Mouse (Mus musculus): ENCODE measurements around the gene Gm11011. TPM values are rescaled to one million over a fixed set of nuclear protein-coding genes. Genes with fewer than 3 reads are reported as not detected.
"Not testable (repeated sequence)": the region's sequence is repeated elsewhere in the genome, so short reads cannot be mapped to it uniquely, and the experiment has no call there.

The Gm11011 gene
- not detected in 2 replicates for polyA plus RNA-seq (2015; fragmentation: Nextera tagmentation; extraction: Ambion mirVana)

DNA sequence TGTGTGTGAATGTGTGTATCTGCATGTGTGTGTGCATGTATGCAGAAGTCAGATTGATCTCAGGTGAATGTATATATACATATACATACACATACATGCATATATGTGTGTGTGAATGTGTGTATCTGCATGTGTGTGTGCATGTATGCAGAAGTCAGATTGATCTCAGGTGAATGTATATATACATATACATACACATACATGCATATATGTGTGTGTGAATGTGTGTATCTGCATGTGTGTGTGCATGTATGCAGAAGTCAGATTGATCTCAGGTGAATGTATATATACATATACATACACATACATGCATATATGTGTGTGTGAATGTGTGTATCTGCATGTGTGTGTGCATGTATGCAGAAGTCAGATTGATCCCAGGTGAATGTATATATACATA is at the start of gene Gm11011:
Gene Gm11011 (minus strand): TSS at position 101 of the 400 bp plus-strand sequence.
- H3K36me3 ChIP-seq; ATAC-seq (ENCODE audit: low FRiP score, low read depth): not testable (repeated sequence)

GRCm38 (mm10) chr2:169636414-169636813 is 48.9 kb upstream of the Gm11011 start:
- Histone ChIP-seq H3K4me2 (peak overlapping the region; percentile 93), H3K4me1 (replicated peaks) (peaks cover 46% of the 10 kb centered on the region), H3K9me3 (no peaks in the 10 kb centered on the region), H3K27ac (replicated peaks) (0 out of 2 replicates have a peak overlapping the region, but pooled peaks have one; percentile 25), H3K36me3 (no peaks in the 10 kb centered on the region), H3K27me3 (no peaks in the 10 kb centered on the region), H3K9ac (0 out of 2 replicates have a peak overlapping the region, but pooled peaks have one; percentile 0), H3K4me3 (peak overlapping the region; percentile 77)
- WGBS, result 44% methylated on average over 4 of the region's 4 CpGs
- no peak for ATAC-seq (ENCODE audit: low FRiP score, low read depth)

More for the DNA sequence above, at the start of gene Gm11011:
- not testable (repeated sequence) for H3K27ac ChIP-seq (replicated peaks); H3K4me3 ChIP-seq; H3K4me2 ChIP-seq; H3K4me1 ChIP-seq (replicated peaks); H3K9me3 ChIP-seq; H3K9ac ChIP-seq; H3K27me3 ChIP-seq

GRCm38 (mm10) chr2:169635428-169635827 is 47.9 kb upstream of the Gm11011 start:
- no peak for ATAC-seq (ENCODE audit: low FRiP score, low read depth)
- Histone ChIP-seq H3K4me3 (peak overlapping the region; percentile 77), H3K27me3 (no peaks in the 10 kb centered on the region), H3K9ac (peak overlapping the region; percentile 81), H3K4me1 (replicated peaks) (peaks cover 40% of the 10 kb centered on the region), H3K36me3 (no peaks in the 10 kb centered on the region), H3K9me3 (no peaks in the 10 kb centered on the region), H3K4me2 (peak overlapping the region; percentile 93), H3K27ac (replicated peaks) (peak overlapping the region; percentile 88)
- 20% methylated on average over 7 of the region's 7 CpGs for WGBS

DNA sequence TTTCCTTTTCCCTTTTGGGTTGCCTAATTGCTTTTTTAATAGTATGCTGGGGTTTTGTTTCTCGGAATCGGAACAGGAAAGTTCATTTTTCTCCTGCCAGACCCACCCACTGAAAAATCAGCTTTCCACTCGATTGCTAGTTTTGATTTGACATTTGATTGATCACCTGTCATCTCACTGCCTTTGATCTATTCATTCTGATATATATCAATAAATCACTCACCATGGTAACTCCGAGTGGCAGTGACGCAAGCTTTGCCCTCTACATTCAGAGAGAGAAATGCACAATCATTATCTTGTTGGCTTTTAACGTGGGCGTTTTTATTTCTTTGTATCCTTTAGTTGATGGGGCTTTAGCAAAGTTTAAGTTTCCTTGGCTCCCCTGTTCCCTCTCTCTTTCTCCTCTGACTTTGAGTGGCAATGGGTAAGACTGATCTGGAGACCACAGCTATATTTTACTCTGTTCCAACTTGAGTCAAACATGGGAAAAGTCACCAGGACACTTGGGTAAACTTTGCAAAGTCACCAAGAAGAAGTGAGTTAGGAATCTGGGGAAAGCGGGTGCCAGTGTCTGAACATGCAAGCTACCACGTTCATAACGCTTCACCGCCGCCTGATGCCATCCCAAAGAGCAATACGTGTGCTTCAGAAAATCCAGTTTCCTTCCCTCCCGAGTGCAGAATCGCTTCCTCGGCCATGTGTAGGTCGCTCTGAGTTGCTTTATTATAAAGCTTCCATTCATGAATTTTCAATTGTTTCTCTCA is 47.3 kb upstream of the Gm11011 start:
- ATAC-seq (ENCODE audit: low FRiP score, low read depth), result no peak
- no peaks in the 10 kb centered on the region for H3K27me3 ChIP-seq
- H3K36me3 ChIP-seq, result no peaks in the 10 kb centered on the region
- 18% methylated on average over 17 of the region's 17 CpGs for WGBS
- H3K27ac ChIP-seq (replicated peaks), result peak overlapping the region; percentile 88
- no peaks in the 10 kb centered on the region for H3K9me3 ChIP-seq
- peak overlapping the region; percentile 81 for H3K9ac ChIP-seq
- H3K4me2 ChIP-seq, result peak overlapping the region; percentile 93
- H3K4me3 ChIP-seq, result peak overlapping the region; percentile 77
- H3K4me1 ChIP-seq (replicated peaks), result peaks cover 36% of the 10 kb centered on the region

GRCm38 (mm10) chr2:169633491-169634289 is 46.1 kb upstream of the Gm11011 start:
- Histone ChIP-seq H3K9ac (peak overlapping the region; percentile 81), H3K27me3 (no peaks in the 10 kb centered on the region), H3K9me3 (no peaks in the 10 kb centered on the region), H3K4me2 (peak overlapping the region; percentile 93), H3K4me1 (replicated peaks) (peaks cover 36% of the 10 kb centered on the region), H3K36me3 (no peaks in the 10 kb centered on the region), H3K27ac (replicated peaks) (peak overlapping the region; percentile 88), H3K4me3 (peak overlapping the region; percentile 77)
- under 1% methylated on average over 38 of the region's 38 CpGs for WGBS
- ATAC-seq (ENCODE audit: low FRiP score, low read depth), result peak; percentile 38

DNA sequence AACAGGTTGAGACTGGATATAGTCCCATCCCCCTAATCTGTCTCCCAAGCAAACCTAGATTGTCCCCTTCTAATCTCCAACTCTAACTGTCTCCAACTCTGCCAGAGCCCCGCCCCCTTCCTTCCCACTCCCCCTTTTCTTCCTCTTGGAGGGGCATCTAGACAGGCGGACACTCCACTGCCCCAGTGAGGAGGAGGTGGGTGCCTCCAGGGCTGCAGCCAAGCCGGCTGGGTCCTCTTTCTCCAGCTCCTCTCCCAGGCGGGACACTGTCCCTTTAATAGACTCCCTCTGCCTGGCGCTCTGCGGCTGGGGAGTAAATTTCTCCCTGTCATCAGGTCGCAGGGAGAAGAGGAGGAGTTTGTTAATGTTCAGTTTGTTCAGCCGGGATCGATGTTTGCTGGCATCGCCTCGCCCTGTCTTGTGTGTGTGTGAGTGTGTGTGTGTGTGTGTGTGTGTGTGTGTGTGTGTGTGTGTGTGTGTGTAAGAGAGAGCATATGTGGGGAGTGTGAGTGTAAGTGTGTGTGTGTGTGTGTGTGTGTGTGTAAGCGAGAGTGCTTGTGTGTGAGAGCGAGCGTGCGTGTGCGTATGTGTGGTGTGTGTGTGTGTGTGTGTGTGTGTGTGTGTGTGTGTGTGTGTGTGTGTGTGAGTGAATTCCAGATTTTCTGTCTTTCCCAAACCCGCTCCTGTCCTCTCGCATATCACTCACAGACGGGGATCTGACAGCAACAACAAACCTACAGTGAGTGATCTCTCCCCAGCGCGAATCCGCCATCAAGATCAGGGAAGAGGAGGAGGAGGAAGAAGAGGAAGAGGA is 45.0 kb upstream of the Gm11011 start, which contains the start of gene Tshz2:
Gene Tshz2 (plus strand): TSS at position 676 of the 814 bp plus-strand sequence.
- peaks cover 32% of the 10 kb centered on the region for H3K4me1 ChIP-seq (replicated peaks)
- ATAC-seq (ENCODE audit: low FRiP score, low read depth), result peak; percentile 84
- H3K4me2 ChIP-seq, result peak within 1 kb of the TSS; percentile 93
- peak within 1 kb of the TSS; percentile 88 for H3K27ac ChIP-seq (replicated peaks)
- peak within 1 kb of the TSS; percentile 81 for H3K9ac ChIP-seq
- H3K36me3 ChIP-seq, result no peaks in the 10 kb centered on the region
- no peaks in the 10 kb centered on the region for H3K27me3 ChIP-seq
- H3K9me3 ChIP-seq, result no peaks in the 10 kb centered on the region
- H3K4me3 ChIP-seq, result peak within 1 kb of the TSS; percentile 77
- WGBS, result under 1% methylated on average over 22 of the region's 22 CpGs

- H3K27me3 ChIP-seq, result no peaks in the 10 kb centered on the region
- H3K4me2 ChIP-seq, result no peak overlapping the region
- ATAC-seq (ENCODE audit: low FRiP score, low read depth), result no peak
- H3K27ac ChIP-seq (replicated peaks), result no peak overlapping the region
- no peaks in the 10 kb centered on the region for H3K36me3 ChIP-seq
- H3K4me3 ChIP-seq, result no peak overlapping the region
- WGBS, result 86% methylated on average over 3 of the region's 3 CpGs
- H3K9me3 ChIP-seq, result no peaks in the 10 kb centered on the region
- H3K9ac ChIP-seq, result no peak overlapping the region
- H3K4me1 ChIP-seq (replicated peaks), result peaks cover 18% of the 10 kb centered on the region
Measured at GRCm38 (mm10) chr2:169630070-169630469, 42.5 kb upstream of the Gm11011 start.

GRCm38 (mm10) chr2:169621201-169621710 is 33.7 kb upstream of the Gm11011 start:
- WGBS, result 27% methylated on average over 15 of the region's 15 CpGs
- no peak overlapping the region for H3K9ac ChIP-seq
- H3K27me3 ChIP-seq, result no peaks in the 10 kb centered on the region
- H3K9me3 ChIP-seq, result no peaks in the 10 kb centered on the region
- H3K27ac ChIP-seq (replicated peaks), result 0 out of 2 replicates have a peak overlapping the region, but pooled peaks have one; percentile 20
- no peak overlapping the region for H3K4me3 ChIP-seq
- no peaks in the 10 kb centered on the region for H3K36me3 ChIP-seq
- peak; percentile 69; the same call in 1 of the 2 replicates for ATAC-seq (ENCODE audit: low FRiP score, low read depth)
- H3K4me2 ChIP-seq, result peak overlapping the region; percentile 43
- H3K4me1 ChIP-seq (replicated peaks), result peaks cover 10% of the 10 kb centered on the region

GRCm38 (mm10) chr2:169615998-169616397 is 28.5 kb upstream of the Gm11011 start:
- Histone ChIP-seq H3K4me3 (no peak overlapping the region), H3K4me1 (replicated peaks) (peaks cover 5% of the 10 kb centered on the region), H3K9ac (no peak overlapping the region), H3K36me3 (no peaks in the 10 kb centered on the region), H3K4me2 (no peak overlapping the region), H3K27me3 (no peaks in the 10 kb centered on the region), H3K27ac (replicated peaks) (no peak overlapping the region), H3K9me3 (no peaks in the 10 kb centered on the region)
- WGBS, result 83% methylated on average over 6 of the region's 6 CpGs
- no peak for ATAC-seq (ENCODE audit: low FRiP score, low read depth)

- no peak overlapping the region for H3K4me2 ChIP-seq
- H3K4me3 ChIP-seq, result no peak overlapping the region
- H3K27me3 ChIP-seq, result no peaks in the 10 kb centered on the region
- no peak overlapping the region for H3K9ac ChIP-seq
- H3K36me3 ChIP-seq, result no peaks in the 10 kb centered on the region
- peaks cover 2% of the 10 kb centered on the region for H3K4me1 ChIP-seq (replicated peaks)
- ATAC-seq (ENCODE audit: low FRiP score, low read depth), result no peak
- no peak overlapping the region for H3K27ac ChIP-seq (replicated peaks)
- H3K9me3 ChIP-seq, result no peaks in the 10 kb centered on the region
- WGBS, result 64% methylated on average over 4 of the region's 4 CpGs
Measured at GRCm38 (mm10) chr2:169614683-169615082, 27.1 kb upstream of the Gm11011 start.

GRCm38 (mm10) chr2:169611557-169611956 is 24.0 kb upstream of the Gm11011 start:
- no peaks in the 10 kb centered on the region for H3K9me3 ChIP-seq
- peaks cover 2% of the 10 kb centered on the region for H3K4me1 ChIP-seq (replicated peaks)
- H3K27ac ChIP-seq (replicated peaks), result no peak overlapping the region
- no peak overlapping the region for H3K9ac ChIP-seq
- no peak overlapping the region for H3K4me2 ChIP-seq
- no peak overlapping the region for H3K4me3 ChIP-seq
- 40% methylated on average over 7 of the region's 7 CpGs for WGBS
- H3K36me3 ChIP-seq, result no peaks in the 10 kb centered on the region
- no peak for ATAC-seq (ENCODE audit: low FRiP score, low read depth)
- H3K27me3 ChIP-seq, result no peaks in the 10 kb centered on the region
